Comparison of ENCODE assay signal across 8 mouse cellular contexts in genomic region chr5:130023767-130024539, GRCm38 (mm10). TPM values are rescaled to one million over a fixed set of nuclear protein-coding genes. Genes with fewer than 3 reads are reported as not detected.
A peak's percentile ranks its signal among the peaks of the same experiment; 100 is the strongest.
DNase-seq lines count a peak whose midpoint lies in the region; ATAC-seq and TF ChIP-seq lines count a peak whose summit lies in the region.

No protein-coding gene starts in this region.

- H3K9me3 ChIP-seq in heart, embryonic 10.5 days: no peaks in the 10 kb centered on the region
- H3K9me3 ChIP-seq in kidney, embryonic 15.5 days (replicated peaks): no peaks in the 10 kb centered on the region

- TF ChIP-seq CTCF in bone marrow macrophage, adult 2 months (IDR thresholded peaks at IDR 0.05; ENCODE audit: low read depth, low read length): peak; percentile 97

- H3K4me2 ChIP-seq in kidney, embryonic 15.5 days: peak overlapping the region; percentile 90

- no peak for TF ChIP-seq POLR2A in bone marrow macrophage, adult 2 months (IDR thresholded peaks at IDR 0.05; ENCODE audit: borderline replicate concordance, low read depth, low read length)

- peaks cover 6% of the 10 kb centered on the region; the same call in 1 of the 2 replicates for H3K4me1 ChIP-seq in bone marrow macrophage, adult 2 months (ENCODE audit: control insufficient read depth, insufficient read depth, low read length)
- peaks cover 29% of the 10 kb centered on the region for H3K4me1 ChIP-seq in heart, embryonic 10.5 days
- H3K4me1 ChIP-seq in kidney, embryonic 15.5 days: peaks cover 29% of the 10 kb centered on the region

- H3K4me3 ChIP-seq in bone marrow macrophage, adult 2 months (ENCODE audit: insufficient read depth, low read length): peak overlapping the region; percentile 77
- peak overlapping the region; percentile 75 for H3K4me3 ChIP-seq in heart, embryonic 10.5 days
- peak overlapping the region; percentile 73 for H3K4me3 ChIP-seq in kidney, embryonic 15.5 days (replicated peaks)

- peak overlapping the region; percentile 63 for H3K9ac ChIP-seq in kidney, embryonic 15.5 days

- no peaks in the 10 kb centered on the region for H3K36me3 ChIP-seq in heart, embryonic 10.5 days
- no peaks in the 10 kb centered on the region for H3K36me3 ChIP-seq in kidney, embryonic 15.5 days

- under 1% methylated on average over 32 of the region's 32 CpGs for WGBS in heart, embryonic 10.5 days
- under 1% methylated on average over 32 of the region's 32 CpGs for WGBS in kidney, embryonic 15.5 days

- H3K27me3 ChIP-seq in heart, embryonic 10.5 days (ENCODE audit: insufficient read depth, poor library complexity, severe bottlenecking): no peaks in the 10 kb centered on the region
- 0 out of 2 replicates have a peak, but pooled peaks cover 5% of the 10 kb centered on the region for H3K27me3 ChIP-seq in kidney, embryonic 15.5 days

- DNase-seq in A20 (ENCODE audit: low read depth, low spot score) (peak; percentile 93), liver (peak; percentile 90)
- peak; percentile 94 for DNase-seq in heart, embryonic 10.5 days (ENCODE audit: low spot score)
- peak; percentile 79 to 84 for DNase-seq in spleen, postnatal 4 days (ENCODE audit: low spot score in 2 of 2)

- peak; percentile 90 for ATAC-seq in erythroblast, adult 5-6 weeks (replicated peaks; ENCODE audit: low FRiP score, poor library complexity, severe bottlenecking)
- peak; percentile 94 for ATAC-seq in kidney, embryonic 15.5 days (replicated peaks; ENCODE audit: low FRiP score)
- ATAC-seq in monocyte, adult 5-6 weeks (replicated peaks; ENCODE audit: insufficient number of reproducible peaks, low FRiP score, low TSS enrichment, poor library complexity, severe bottlenecking): peak; percentile 88

- peak overlapping the region; percentile 51 for H3K27ac ChIP-seq in bone marrow macrophage, adult 2 months (ENCODE audit: insufficient read depth, low read depth, low read length)
- H3K27ac ChIP-seq in heart, embryonic 10.5 days: peak overlapping the region; percentile 82
- H3K27ac ChIP-seq in kidney, embryonic 15.5 days: peak overlapping the region; percentile 89

RNA-seq across cellular contexts. Expression of gene Asl, which starts 5.1 kb away (rescaled TPM):
- 72.7 and 80.7 TPM in 2 replicates for polyA plus RNA-seq in bone marrow macrophage, adult 2 months (2012; ENCODE audit: insufficient read depth, insufficient read length, missing spikeins)
- total RNA-seq in erythroblast, adult 5-6 weeks (2015; ENCODE audit: low replicate concordance): 1.9 and 11.3 TPM in 2 replicates
- 2.0 and 2.6 TPM in 2 replicates for total RNA-seq in erythroblast, adult 5-6 weeks (2017; ENCODE audit: low replicate concordance)
- 25.1 and 35.9 TPM in 2 replicates for polyA plus RNA-seq in heart, embryonic 10.5 days (2016; fragmentation: Nextera tagmentation; extraction: Ambion mirVana)
- polyA plus RNA-seq in kidney, embryonic 15.5 days (2015; fragmentation: Nextera tagmentation; extraction: Ambion mirVana): 49.9 and 50.6 TPM in 2 replicates
- 21.0 to 38.4 TPM (median 29.3 TPM) in 3 replicates for total RNA-seq in monocyte, adult 5-6 weeks (2017)

RNA-seq across cellular contexts. Expression of gene Crcp, which starts 5.1 kb away (rescaled TPM):
- polyA plus RNA-seq in bone marrow macrophage, adult 2 months (2012; ENCODE audit: insufficient read depth, insufficient read length, missing spikeins): 30.1 and 31.5 TPM in 2 replicates
- total RNA-seq in erythroblast, adult 5-6 weeks (2015; ENCODE audit: low replicate concordance): 9.2 and 16.5 TPM in 2 replicates
- total RNA-seq in erythroblast, adult 5-6 weeks (2017; ENCODE audit: low replicate concordance): 18.7 and 21.6 TPM in 2 replicates
- 33.1 and 39.9 TPM in 2 replicates for polyA plus RNA-seq in heart, embryonic 10.5 days (2016; fragmentation: Nextera tagmentation; extraction: Ambion mirVana)
- polyA plus RNA-seq in kidney, embryonic 15.5 days (2015; fragmentation: Nextera tagmentation; extraction: Ambion mirVana): 39.0 and 40.6 TPM in 2 replicates
- total RNA-seq in monocyte, adult 5-6 weeks (2017): 34.5 to 51.7 TPM (median 50.6 TPM) in 3 replicates

RNA-seq across cellular contexts. Expression of gene Gusb, which starts 21.1 kb away (rescaled TPM):
- polyA plus RNA-seq in bone marrow macrophage, adult 2 months (2012; ENCODE audit: insufficient read depth, insufficient read length, missing spikeins): 340 and 349 TPM in 2 replicates
- 22.1 and 25.5 TPM in 2 replicates for total RNA-seq in erythroblast, adult 5-6 weeks (2015; ENCODE audit: low replicate concordance)
- total RNA-seq in erythroblast, adult 5-6 weeks (2017; ENCODE audit: low replicate concordance): 8.9 and 13.4 TPM in 2 replicates
- polyA plus RNA-seq in heart, embryonic 10.5 days (2016; fragmentation: Nextera tagmentation; extraction: Ambion mirVana): 47.3 and 56.8 TPM in 2 replicates
- polyA plus RNA-seq in kidney, embryonic 15.5 days (2015; fragmentation: Nextera tagmentation; extraction: Ambion mirVana): 53.7 and 55.2 TPM in 2 replicates
- 47.3 to 59.4 TPM (median 52.0 TPM) in 3 replicates for total RNA-seq in monocyte, adult 5-6 weeks (2017)

RNA-seq across cellular contexts. Expression of gene Tpst1, which starts 49.2 kb away (rescaled TPM):
- 14.7 and 15.5 TPM in 2 replicates for polyA plus RNA-seq in bone marrow macrophage, adult 2 months (2012; ENCODE audit: insufficient read depth, insufficient read length, missing spikeins)
- 7.9 and 14.4 TPM in 2 replicates for total RNA-seq in erythroblast, adult 5-6 weeks (2015; ENCODE audit: low replicate concordance)
- 2.1 and 3.5 TPM in 2 replicates for total RNA-seq in erythroblast, adult 5-6 weeks (2017; ENCODE audit: low replicate concordance)
- polyA plus RNA-seq in heart, embryonic 10.5 days (2016; fragmentation: Nextera tagmentation; extraction: Ambion mirVana): 27.2 and 44.6 TPM in 2 replicates
- 67.7 and 72.5 TPM in 2 replicates for polyA plus RNA-seq in kidney, embryonic 15.5 days (2015; fragmentation: Nextera tagmentation; extraction: Ambion mirVana)
- 8.2 to 14.2 TPM (median 11.6 TPM) in 3 replicates for total RNA-seq in monocyte, adult 5-6 weeks (2017)

Comparison
In these comparisons a context has a peak if more than half of its experiments do, and no peak if none do; other contexts are left out.
1. Peak in every context shown above with its lines: DNase-seq, ATAC-seq, H3K4me3 ChIP-seq and H3K27ac ChIP-seq.